Mouse (Mus musculus) liver, adult 10 weeks (tissue): ENCODE measurements around the gene Htr5b. TPM values are rescaled to one million over a fixed set of nuclear protein-coding genes. Genes with fewer than 3 reads are reported as not detected.

ENCODE experiments used
- polyA plus RNA-seq: library from polyadenylated mRNA; stranded (reverse); fragments of 350-450 nt; fragmentation: Illumina TruSeq; extraction: RNeasy Lipid Tissue Mini Kit (QIAGEN cat#74804); gene quantifications from one replicate; pipeline ENCODE4 v1.2.3, GENCODE M21; 2014; ENCODE audit warnings: low read depth, low replicate concordance

Htr5b gene
- not detected for polyA plus RNA-seq

GRCm38 (mm10) chr1:121528399-121528720 is at the start of gene Htr5b:
Htr5b (minus strand) TSS chr1:121528465.

GRCm38 (mm10) chr1:121567521-121568489 is 39.5 kb upstream of the Htr5b start, which contains the start of gene Ddx18:
Ddx18 (minus strand) TSS chr1:121567989.

Other genes starting within 250 kb of the Htr5b start
- gene Insig2, start 195.9 kb downstream of the Htr5b start, polyA plus RNA-seq = 858 TPM
- 5.1 TPM for gene Ccdc93, start 97.4 kb downstream of the Htr5b start, polyA plus RNA-seq
- 18.1 TPM for gene Ddx18, start 39.5 kb upstream of the Htr5b start, polyA plus RNA-seq